Comparison of ENCODE assay signal across 10 mouse cellular contexts in genomic region chr4:86020372-86021090, GRCm38 (mm10).
DNase-seq lines count a peak whose midpoint lies in the region; ATAC-seq lines count a peak whose summit lies in the region.
"Had no signal": no experiment of that assay in that cellular context is flagged by ENCODE, and none has a peak within 500 bp of the region (broad histone marks: within the 10 kb centered on the region; RNA-seq: fewer than 3 reads in every experiment).

No protein-coding gene starts in this region.

- H3K9ac ChIP-seq in embryonic facial prominence, embryonic 12.5 days: no peak overlapping the region
- no peak overlapping the region for H3K9ac ChIP-seq in hindbrain, embryonic 14.5 days

- peak; percentile 7 to 10 for DNase-seq in layer of hippocampus, adult 8-10 months (ENCODE audit: low spot score in 2 of 2)
- no peak for DNase-seq in layer of hippocampus, adult 18-20 months (ENCODE audit: low spot score in 2 of 2)
- DNase-seq in hindbrain, embryonic 14.5 days (ENCODE audit: low spot score): peak; percentile 65
- peak; percentile 22 for DNase-seq in neural tube, embryonic 10.5 days (ENCODE audit: extremely low spot score, low spot score)
- DNase-seq in natural killer cell, adult 2 months (ENCODE audit: low spot score in 2 of 2): no peak
- DNase-seq in kidney, postnatal 14 days: no peak
- no peak for DNase-seq in frontal cortex, adult 2 months (ENCODE audit: extremely low spot score in 1 of 2, low spot score in 1 of 2)
- DNase-seq: spleen, adult 18-20 months had no signal

- H3K4me3 ChIP-seq in embryonic facial prominence, embryonic 12.5 days: no peak overlapping the region
- H3K4me3 ChIP-seq in hindbrain, embryonic 14.5 days (replicated peaks; ENCODE audit: low read length): no peak overlapping the region

- H3K27ac ChIP-seq in embryonic facial prominence, embryonic 12.5 days: no peak overlapping the region
- H3K27ac ChIP-seq in hindbrain, embryonic 14.5 days: peak overlapping the region; percentile 65
- H3K27ac ChIP-seq: kidney, postnatal 0 days had no signal

- peaks cover 4% of the 10 kb centered on the region; the same call in 1 of the 2 replicates for H3K4me1 ChIP-seq in embryonic facial prominence, embryonic 12.5 days
- H3K4me1 ChIP-seq in hindbrain, embryonic 14.5 days (replicated peaks; ENCODE audit: control insufficient read depth, insufficient read depth, low read length): peaks cover 17% of the 10 kb centered on the region

- 56% methylated on average over 10 of the region's 10 CpGs for WGBS in embryonic facial prominence, embryonic 12.5 days
- 24% methylated on average over 10 of the region's 10 CpGs for WGBS in hindbrain, embryonic 14.5 days

- no peaks in the 10 kb centered on the region for H3K36me3 ChIP-seq in embryonic facial prominence, embryonic 12.5 days
- H3K36me3 ChIP-seq in hindbrain, embryonic 14.5 days (replicated peaks; ENCODE audit: control insufficient read depth, insufficient read depth): no peaks in the 10 kb centered on the region

- H3K4me2 ChIP-seq in embryonic facial prominence, embryonic 12.5 days (replicated peaks): no peak overlapping the region
- no peak overlapping the region for H3K4me2 ChIP-seq in hindbrain, embryonic 14.5 days (replicated peaks)

- ATAC-seq in embryonic facial prominence, embryonic 12.5 days (ENCODE audit: insufficient number of reproducible peaks, insufficient read depth, low FRiP score, low TSS enrichment): peak; percentile 28; the same call in 1 of the 2 replicates
- peak; percentile 92 for ATAC-seq in hindbrain, embryonic 14.5 days (ENCODE audit: low FRiP score)

- no peaks in the 10 kb centered on the region for H3K9me3 ChIP-seq in embryonic facial prominence, embryonic 12.5 days
- H3K9me3 ChIP-seq in hindbrain, embryonic 14.5 days (ENCODE audit: control insufficient read depth, low read length): no peaks in the 10 kb centered on the region

- no peaks in the 10 kb centered on the region for H3K27me3 ChIP-seq in embryonic facial prominence, embryonic 12.5 days
- no peaks in the 10 kb centered on the region for H3K27me3 ChIP-seq in hindbrain, embryonic 14.5 days (ENCODE audit: control insufficient read depth, insufficient read depth, low read length)

Comparison
In these comparisons a context has a peak if more than half of its experiments do, and no peak if none do; other contexts are left out.
1. DNase-seq: peak in layer of hippocampus, adult 8-10 months (2 of 2), hindbrain, embryonic 14.5 days (single experiment) and neural tube, embryonic 10.5 days (single experiment); none in layer of hippocampus, adult 18-20 months (0 of 2), natural killer cell, adult 2 months (0 of 2), kidney, postnatal 14 days (single experiment) and frontal cortex, adult 2 months (0 of 2).